Mouse (Mus musculus) C2C12 (cell line): ENCODE measurements around the gene Rasgef1b.

Experiments used
- MAX ChIP-seq: IDR thresholded peaks from one replicate; pipeline ENCODE4 v1.6.1; 2011; ENCODE audit warnings: mild to moderate bottlenecking, control low read depth
- USF1 ChIP-seq: IDR thresholded peaks from one replicate; pipeline ENCODE4 v1.6.1; 2011; ENCODE audit warnings: low read depth, mild to moderate bottlenecking, control low read depth, moderate library complexity

DNA sequence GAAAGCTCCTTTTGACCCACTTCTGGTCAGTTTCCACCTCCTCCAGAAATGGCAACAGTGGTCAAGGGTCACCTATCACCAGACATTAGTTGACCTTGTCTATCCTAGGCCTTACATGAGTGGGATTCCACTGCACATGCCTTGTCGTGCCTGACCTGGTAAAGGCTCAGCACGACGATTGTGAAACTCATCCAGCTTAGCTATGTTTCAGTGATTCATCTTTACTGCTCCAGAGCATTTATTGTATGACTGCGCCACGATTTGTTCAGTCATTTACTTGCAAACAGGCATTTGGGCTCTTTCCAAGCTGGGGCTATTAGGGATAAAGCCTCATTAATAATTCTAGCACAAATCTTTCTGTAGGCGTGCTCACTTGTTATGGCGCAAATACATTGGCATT is 498.4 kb downstream of the Rasgef1b start:
- TF ChIP-seq USF1 (no peak), MAX (no peak)
